Mouse (Mus musculus) lung, postnatal 0 days (tissue): ENCODE data around the gene Hrh2. TPM values are rescaled to one million over a fixed set of nuclear protein-coding genes. Genes with fewer than 3 reads are reported as not detected.
A peak's percentile ranks its signal among the peaks of the same experiment; 100 is the strongest.

Experiments used
- ATAC-seq: fragments of 200-750 bp; cut with Nextera tagmentation; 2 replicates; pipeline ENCODE4 v1.8.0; 2017; ENCODE audit warnings: moderate library complexity
- DNase-seq: peaks from one replicate; pipeline ENCODE4 v3.0.0-alpha.2; 2016; ENCODE audit warnings: low spot score
- H3K27ac ChIP-seq: fragments of 300-500 bp; sonication (generic); 2 replicates; pipeline ENCODE4 v1.5.1; 2014; ENCODE audit warnings: antibody characterized with exemption, mild to moderate bottlenecking, low read length, mixed read lengths
- H3K27me3 ChIP-seq: fragments of 300-500 bp; sonication (generic); replicated peaks from 2 replicates; pipeline ENCODE4 v1.6.1; 2014; ENCODE audit warnings: low read length, mixed read lengths; ENCODE audit not compliant: insufficient read depth
- H3K36me3 ChIP-seq: fragments of 300-500 bp; sonication (generic); 2 replicates; pipeline ENCODE4 v1.6.1; 2014; ENCODE audit warnings: low read length, mixed read lengths; ENCODE audit not compliant: insufficient read depth
- H3K4me1 ChIP-seq: fragments of 300-500 bp; sonication (generic); 2 replicates; pipeline ENCODE4 v1.6.1; 2014; ENCODE audit warnings: antibody characterized with exemption, low read depth, low read length, mixed read lengths; ENCODE audit not compliant: insufficient read depth
- H3K4me2 ChIP-seq: fragments of 300-500 bp; sonication (generic); replicated peaks from 2 replicates; pipeline ENCODE4 v1.6.1; 2014; ENCODE audit warnings: low read depth, mild to moderate bottlenecking, low read length, moderate library complexity, mixed read lengths
- H3K4me3 ChIP-seq: fragments of 300-500 bp; sonication (generic); 2 replicates; pipeline ENCODE4 v1.5.1; 2014; ENCODE audit warnings: low read depth, low read length
- H3K9ac ChIP-seq: fragments of 300-500 bp; sonication (generic); replicated peaks from 2 replicates; pipeline ENCODE4 v1.6.1; 2014; ENCODE audit warnings: low read depth, mild to moderate bottlenecking
- H3K9me3 ChIP-seq: fragments of 300-500 bp; sonication (generic); 2 replicates; pipeline ENCODE4 v1.6.1; 2016; ENCODE audit warnings: low read length, mixed read lengths
- CTCF ChIP-seq: IDR thresholded peaks from 2 replicates; pipeline ENCODE4 v1.5.1; 2016; ENCODE audit warnings: antibody characterized with exemption, mild to moderate bottlenecking
- EP300 ChIP-seq: IDR thresholded peaks from 2 replicates; pipeline ENCODE4 v1.6.1; 2016; ENCODE audit warnings: antibody characterized with exemption, mild to moderate bottlenecking, control low read depth
- WGBS: fragments of 180-500 bp; shearing (Covaris S2); extraction: QIAGEN DNeasy Blood & Tissue Kit; methylation state at CpG from one replicate; pipeline ENCODE4 v1.1.7; 2014; 5-methylcytosine and 5-hydroxymethylcytosine counted together
- polyA plus RNA-seq: library from polyadenylated mRNA; unstranded; fragments of >200 nt; fragmentation: Nextera tagmentation; extraction: Ambion mirVana; gene quantifications from 2 replicates; pipeline ENCODE4 v1.2.1, GENCODE M21; 2015

Hrh2 gene
- polyA plus RNA-seq, 1 experiment from 2014 or later: 0.12 TPM

- ATAC-seq: peak; percentile 43
- Histone ChIP-seq H3K9ac (no peak overlapping the region), H3K27me3 (no peaks in the 10 kb centered on the region), H3K4me3 (no peak overlapping the region), H3K27ac (no peak overlapping the region), H3K9me3 (no peaks in the 10 kb centered on the region), H3K4me2 (peak overlapping the region; percentile 36), H3K36me3 (no peaks in the 10 kb centered on the region), H3K4me1 (no peaks in the 10 kb centered on the region)
- no peak for TF ChIP-seq CTCF
- TF ChIP-seq EP300: no peak
- peak; percentile 39 for DNase-seq
- WGBS: 52% methylated on average over 8 of the region's 8 CpGs
Measured at GRCm38 (mm10) chr13:54209476-54210253, 17.7 kb downstream of the Hrh2 start.

GRCm38 (mm10) chr13:54211528-54212488, 19.9 kb downstream of the Hrh2 start:
- DNase-seq (no peak), ATAC-seq (no peak)
- H3K9me3 ChIP-seq: no peaks in the 10 kb centered on the region
- H3K9ac ChIP-seq: no peak overlapping the region
- WGBS: 44% methylated on average over 10 of the region's 10 CpGs
- H3K4me2 ChIP-seq: no peak overlapping the region
- no peaks in the 10 kb centered on the region for H3K4me1 ChIP-seq
- no peak for TF ChIP-seq EP300
- TF ChIP-seq CTCF: no peak
- no peak overlapping the region for H3K4me3 ChIP-seq
- H3K27ac ChIP-seq: no peak overlapping the region
- H3K27me3 ChIP-seq: no peaks in the 10 kb centered on the region
- no peaks in the 10 kb centered on the region for H3K36me3 ChIP-seq

DNA sequence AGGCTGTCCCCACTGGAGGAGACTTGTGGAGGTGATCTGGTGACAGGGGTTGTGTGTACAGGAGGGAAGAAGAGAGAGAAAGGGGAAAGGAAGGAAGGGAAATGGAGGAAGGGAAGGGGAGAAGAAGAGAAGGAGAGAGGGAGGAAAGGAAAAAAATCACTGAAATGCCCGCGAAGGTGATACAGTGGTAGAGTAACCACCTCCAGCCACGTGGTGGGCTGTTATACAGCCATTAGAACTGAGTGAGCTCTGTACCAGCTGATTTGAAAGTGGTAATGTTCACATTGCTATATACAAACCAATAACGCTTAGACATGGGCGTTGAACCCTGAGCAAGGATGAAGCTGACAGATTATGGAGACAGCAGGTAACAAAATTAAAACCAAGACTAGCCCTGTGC, 20.6 kb downstream of the Hrh2 start:
- Histone ChIP-seq H3K27ac (no peak overlapping the region), H3K4me2 (no peak overlapping the region), H3K36me3 (no peaks in the 10 kb centered on the region), H3K4me1 (no peaks in the 10 kb centered on the region), H3K9me3 (no peaks in the 10 kb centered on the region), H3K27me3 (no peaks in the 10 kb centered on the region), H3K9ac (no peak overlapping the region), H3K4me3 (no peak overlapping the region)
- 65% methylated on average over 5 of the region's 5 CpGs for WGBS
- DNase-seq (no peak), ATAC-seq (no peak)
- TF ChIP-seq EP300: no peak
- no peak for TF ChIP-seq CTCF

DNA sequence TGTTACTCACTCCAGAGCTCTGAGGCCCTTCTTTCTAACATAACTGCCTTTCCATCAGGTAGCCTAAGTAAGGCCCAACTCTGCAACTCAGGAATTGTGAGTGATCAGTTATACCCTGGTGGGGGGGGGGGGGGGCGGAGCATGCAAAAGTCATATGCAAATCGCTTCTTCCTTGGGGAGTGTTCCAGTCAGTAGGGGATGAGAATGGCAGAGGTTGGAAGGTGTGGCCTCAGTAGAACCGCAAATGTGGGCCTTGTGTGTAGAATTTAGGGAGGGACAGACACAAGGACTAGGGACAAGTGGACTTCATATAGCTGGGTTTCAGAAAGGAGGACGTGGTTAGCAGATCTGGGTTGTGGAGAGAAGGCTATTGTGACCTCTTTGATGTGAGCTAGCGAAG, 23.3 kb downstream of the Hrh2 start:
- Histone ChIP-seq H3K27me3 (no peaks in the 10 kb centered on the region; the same call in 1 of the 2 replicates), H3K9me3 (no peaks in the 10 kb centered on the region), H3K36me3 (no peaks in the 10 kb centered on the region), H3K27ac (no peak overlapping the region), H3K4me1 (no peaks in the 10 kb centered on the region), H3K9ac (no peak overlapping the region), H3K4me2 (no peak overlapping the region), H3K4me3 (no peak overlapping the region)
- ATAC-seq (no peak), DNase-seq (no peak)
- TF ChIP-seq EP300 (no peak), CTCF (no peak)
- WGBS: 46% methylated on average over 5 of the region's 5 CpGs

- no peak overlapping the region for H3K4me3 ChIP-seq
- H3K27ac ChIP-seq: no peak overlapping the region
- no peak overlapping the region for H3K9ac ChIP-seq
- no peaks in the 10 kb centered on the region for H3K9me3 ChIP-seq
- WGBS: 39% methylated on average over 7 of the region's 7 CpGs
- no peaks in the 10 kb centered on the region for H3K36me3 ChIP-seq
- DNase-seq (peak; percentile 60), ATAC-seq (peak; percentile 32; the same call in 1 of the 2 replicates)
- H3K27me3 ChIP-seq: no peaks in the 10 kb centered on the region; the same call in 1 of the 2 replicates
- TF ChIP-seq CTCF (no peak), EP300 (no peak)
- H3K4me1 ChIP-seq: no peaks in the 10 kb centered on the region
- H3K4me2 ChIP-seq: no peak overlapping the region
Measured at GRCm38 (mm10) chr13:54215777-54216316, 23.9 kb downstream of the Hrh2 start.

DNA sequence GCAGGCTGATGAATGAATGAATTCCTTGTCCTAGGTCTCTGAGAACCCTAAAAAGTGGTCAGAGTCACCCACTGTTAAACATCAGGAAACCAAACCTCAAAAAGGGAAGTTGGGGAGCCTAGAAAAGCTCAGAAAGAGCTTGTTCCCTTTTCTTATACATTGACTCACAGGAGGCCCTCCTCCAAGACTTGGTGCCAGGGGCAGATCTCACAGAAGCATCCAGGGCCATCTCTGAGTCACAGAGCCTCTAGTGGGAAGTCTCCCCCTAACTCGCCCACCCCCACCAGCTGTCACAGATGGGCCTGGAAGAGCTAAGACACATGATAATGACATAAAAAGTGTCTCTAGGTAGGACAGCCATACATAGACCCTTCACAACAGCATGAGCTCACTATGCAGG, 26.4 kb downstream of the Hrh2 start:
- no peak for TF ChIP-seq CTCF
- no peak for TF ChIP-seq EP300
- DNase-seq (peak; percentile 38), ATAC-seq (no peak)
- Histone ChIP-seq H3K4me3 (no peak overlapping the region), H3K9ac (no peak overlapping the region), H3K27ac (no peak overlapping the region), H3K9me3 (no peaks in the 10 kb centered on the region), H3K27me3 (no peaks in the 10 kb centered on the region; the same call in 1 of the 2 replicates), H3K4me2 (no peak overlapping the region), H3K36me3 (no peaks in the 10 kb centered on the region), H3K4me1 (no peaks in the 10 kb centered on the region)
- WGBS: 52% methylated on average over 1 of the region's 1 CpGs
